In genomic region chr2:126759351-126759750, GRCm38 (mm10) we compare ENCODE assay signal across 24 mouse cellular contexts. TPM values are rescaled to one million over a fixed set of nuclear protein-coding genes. Genes with fewer than 3 reads are reported as not detected.
"Had no signal": no experiment of that assay in that cellular context is flagged by ENCODE, and none has a peak within 500 bp of the region (broad histone marks: within the 10 kb centered on the region; RNA-seq: fewer than 3 reads in every experiment).

No protein-coding gene starts in this region.

- ATAC-seq: liver, postnatal 0 days; midbrain, embryonic 13.5 days; midbrain, embryonic 15.5 days had no signal

- DNase-seq: liver, embryonic 13.5 days; liver, postnatal 0 days; lung, postnatal 10 days; retina, postnatal 1 day; right cerebral cortex, adult 18-20 months; right cerebral cortex, postnatal 25 days; right cerebral cortex, postnatal 4 days; spleen, adult 18-20 months; thymus, adult 2 months; thymus, postnatal 25 days; thymus, postnatal 4 days had no signal

- H3K4me3 ChIP-seq: liver, embryonic 13.5 days; liver, embryonic 15.5 days; lung, embryonic 15.5 days; megakaryocyte, embryonic 14.5 days; midbrain, embryonic 13.5 days; midbrain, embryonic 15.5 days; myocyte; neural tube, embryonic 13.5 days; neural tube, embryonic 15.5 days; stomach, embryonic 15.5 days had no signal

- H3K9ac ChIP-seq: liver, embryonic 13.5 days; liver, embryonic 15.5 days; liver, postnatal 0 days; lung, embryonic 15.5 days; midbrain, embryonic 13.5 days; midbrain, embryonic 15.5 days; neural tube, embryonic 13.5 days; neural tube, embryonic 15.5 days; stomach, embryonic 15.5 days had no signal

- H3K27me3 ChIP-seq: liver, embryonic 13.5 days; liver, embryonic 15.5 days; lung, embryonic 15.5 days; megakaryocyte, embryonic 14.5 days; midbrain, embryonic 13.5 days; midbrain, embryonic 15.5 days; neural tube, embryonic 13.5 days; neural tube, embryonic 15.5 days; stomach, embryonic 15.5 days had no signal

- H3K9me3 ChIP-seq: liver, embryonic 13.5 days; liver, embryonic 15.5 days; lung, embryonic 15.5 days; megakaryocyte, embryonic 14.5 days; midbrain, embryonic 13.5 days; midbrain, embryonic 15.5 days; neural tube, embryonic 13.5 days; neural tube, embryonic 15.5 days; stomach, embryonic 15.5 days had no signal

- H3K4me2 ChIP-seq: liver, embryonic 11.5 days; liver, embryonic 13.5 days; liver, embryonic 15.5 days; lung, embryonic 15.5 days; midbrain, embryonic 11.5 days; midbrain, embryonic 13.5 days; midbrain, embryonic 15.5 days; neural tube, embryonic 13.5 days; neural tube, embryonic 15.5 days; stomach, embryonic 15.5 days had no signal

- H3K27ac ChIP-seq: liver, embryonic 13.5 days; liver, embryonic 15.5 days; lung, embryonic 15.5 days; macrophage; midbrain, embryonic 13.5 days; midbrain, embryonic 15.5 days; neural tube, embryonic 13.5 days; neural tube, embryonic 15.5 days; stomach, embryonic 15.5 days; stomach, postnatal 0 days had no signal

- H3K4me1 ChIP-seq: liver, embryonic 13.5 days; liver, embryonic 15.5 days; lung, embryonic 15.5 days; megakaryocyte, embryonic 14.5 days; midbrain, embryonic 13.5 days; midbrain, embryonic 15.5 days; neural tube, embryonic 13.5 days; neural tube, embryonic 15.5 days; stomach, embryonic 15.5 days had no signal

RNA-seq across cellular contexts. Expression of gene Usp50, which starts 23.9 kb away (rescaled TPM):
- polyA plus RNA-seq: macrophage had no signal
